10 mouse cellular contexts compared by ENCODE assay signal in the genomic region with DNA sequence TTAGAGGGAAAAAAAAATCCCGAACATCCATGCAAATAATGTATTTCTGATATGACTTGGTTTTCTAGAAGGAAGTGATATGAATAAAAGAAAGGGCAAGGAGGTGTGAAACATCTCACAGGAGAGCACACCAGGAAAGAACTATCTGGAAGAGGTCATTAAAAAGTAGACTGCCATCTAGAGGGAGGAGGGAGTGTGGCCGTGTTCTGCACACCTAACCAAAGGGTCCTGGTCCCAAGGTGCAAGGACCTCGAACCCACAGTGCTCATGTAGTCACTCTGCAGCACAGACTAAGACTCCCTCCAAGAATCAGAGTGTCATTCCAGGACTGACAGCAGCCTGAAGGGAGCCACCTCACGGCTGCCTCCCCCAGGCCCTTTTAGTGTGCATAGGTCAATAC.
DNase-seq lines count a peak whose midpoint lies in the region; TF ChIP-seq lines count a peak whose summit lies in the region.
"Had no signal": no experiment of that assay in that cellular context is flagged by ENCODE, and none has a peak within 500 bp of the region (broad histone marks: within the 10 kb centered on the region; RNA-seq: fewer than 3 reads in every experiment).

No protein-coding gene starts in this region.

- peak; percentile 53 for TF ChIP-seq CTCF in left cerebral cortex, adult 2 months (IDR thresholded peaks at IDR 0.05)
- TF ChIP-seq CTCF in cortical plate, adult 2 months (IDR thresholded peaks at IDR 0.05; ENCODE audit: extremely low read depth, insufficient read depth, low read length): peak; percentile 32; the same call in 1 of the 2 replicates

- H3K4me3 ChIP-seq in left cerebral cortex, adult 2 months: no peak overlapping the region
- no peak overlapping the region for H3K4me3 ChIP-seq in cortical plate, adult 2 months (ENCODE audit: insufficient read depth, low read length)
- H3K4me3 ChIP-seq: hindbrain, embryonic 10.5 days; midbrain, embryonic 10.5 days had no signal

- TF ChIP-seq POLR2A in cortical plate, adult 2 months (IDR thresholded peaks at IDR 0.05; ENCODE audit: extremely low read depth, insufficient read depth, low read length): no peak

- no peak overlapping the region for H3K27ac ChIP-seq in left cerebral cortex, adult 2 months
- H3K27ac ChIP-seq in cortical plate, adult 2 months (ENCODE audit: insufficient read depth, low read length): no peak overlapping the region
- H3K27ac ChIP-seq: hindbrain, embryonic 10.5 days; midbrain, embryonic 10.5 days had no signal

- peak; percentile 35 for DNase-seq in embryo, embryonic 10 days (ENCODE audit: low spot score)
- DNase-seq in embryo, embryonic 10.5 days (ENCODE audit: low spot score): no peak
- no peak for DNase-seq in left cerebral cortex, adult 2 months (ENCODE audit: extremely low spot score in 1 of 2, low spot score in 2 of 2)
- DNase-seq in left cerebral cortex, adult 18-20 months (ENCODE audit: low spot score in 2 of 2): no peak
- peak; percentile 52 for DNase-seq in thymus, postnatal 0 days (ENCODE audit: low spot score)
- no peak for DNase-seq in frontal cortex, postnatal 36 days (ENCODE audit: low spot score in 2 of 2)
- DNase-seq in frontal cortex, postnatal 10 days (ENCODE audit: low spot score in 2 of 2): no peak

- intact Hi-C loops in left cerebral cortex, adult 2 months (cut with DNase I): no loop called here

- no peaks in the 10 kb centered on the region for H3K4me1 ChIP-seq in cortical plate, adult 2 months (ENCODE audit: control insufficient read depth, insufficient read depth, low read length)

Comparison
In these comparisons a context has a peak if more than half of its experiments do, and no peak if none do; other contexts are left out.
1. DNase-seq: peak in embryo, embryonic 10 days (single experiment) and thymus, postnatal 0 days (single experiment); none in embryo, embryonic 10.5 days (single experiment), left cerebral cortex, adult 2 months (0 of 2), left cerebral cortex, adult 18-20 months (0 of 2), frontal cortex, postnatal 36 days (0 of 2) and frontal cortex, postnatal 10 days (0 of 2).